Mouse (Mus musculus) CH12.LX (cell line): ENCODE data around the gene Inafm2. TPM values are rescaled to one million over a fixed set of nuclear protein-coding genes. Genes with fewer than 3 reads are reported as not detected.

ENCODE experiments used
- DNase-seq: peaks from one replicate; pipeline ENCODE4 v3.0.0-alpha.2; 2013; ENCODE audit errors: extremely low read depth
- H3K27ac ChIP-seq: 2 replicates; pipeline ENCODE4 v1.5.1; 2012; ENCODE audit warnings: low read depth, mild to moderate bottlenecking, control low read depth, moderate library complexity; ENCODE audit not compliant: insufficient read depth
- H3K27me3 ChIP-seq: replicated peaks from 2 replicates; pipeline ENCODE3; 2012; ENCODE audit warnings: inconsistent platforms
- H3K36me3 ChIP-seq, 2 experiments: replicated peaks in 1 of 2; 2 replicates each; pipeline versions ENCODE3 to v1.6.1; 2012; ENCODE audit warnings: inconsistent platforms in 1 of 2, low read length in 1 of 2, mild to moderate bottlenecking in 1 of 2, mixed read lengths in 1 of 2, moderate library complexity in 1 of 2; ENCODE audit not compliant: control insufficient read depth in 1 of 2, insufficient read depth in 1 of 2
- H3K4me1 ChIP-seq, 2 experiments: 2 replicates each; pipeline ENCODE4 v1.6.1; 2012; ENCODE audit warnings: inconsistent platforms in 1 of 2, moderate library complexity in 1 of 2; ENCODE audit not compliant: insufficient read depth in 2 of 2, control insufficient read depth in 1 of 2
- H3K4me2 ChIP-seq: 2 replicates; pipeline ENCODE4 v1.6.1; 2012; ENCODE audit warnings: low read depth, mild to moderate bottlenecking, control low read depth; ENCODE audit not compliant: poor library complexity, insufficient read depth, severe bottlenecking
- H3K4me3 ChIP-seq, 3 experiments: fragments of 150-350 bp in 1 of 3; sonication (generic) in 1 of 3; replicated peaks in 1 of 3; 2 replicates each; pipeline versions ENCODE3 to v1.5.1; 2011 to 2012; ENCODE audit warnings: low read depth in 2 of 3, low read length in 2 of 3, mild to moderate bottlenecking in 2 of 3, moderate library complexity in 2 of 3, control low read depth in 1 of 3, improper control_type of control experiment in 1 of 3, inconsistent platforms in 1 of 3, mixed read lengths in 1 of 3; ENCODE audit not compliant: poor library complexity in 1 of 3
- H3K79me2 ChIP-seq: replicated peaks from 2 replicates; pipeline ENCODE4 v1.6.1; 2012; ENCODE audit warnings: mild to moderate bottlenecking, moderate library complexity; ENCODE audit not compliant: control insufficient read depth, poor library complexity, insufficient read depth, severe bottlenecking; ENCODE audit errors: extremely low read depth
- H3K9ac ChIP-seq: 2 replicates; pipeline ENCODE4 v1.6.1; 2012; ENCODE audit warnings: low read depth, mild to moderate bottlenecking, control low read depth, moderate library complexity; ENCODE audit not compliant: insufficient read depth
- H3K9me3 ChIP-seq: replicated peaks from 2 replicates; pipeline ENCODE3; 2012; ENCODE audit warnings: low read length, inconsistent platforms, mixed read lengths
- E2F4 ChIP-seq: IDR thresholded peaks from 2 replicates; pipeline ENCODE4 v1.6.1; 2011; ENCODE audit warnings: low read depth, low read length, improper control_type of control experiment; ENCODE audit not compliant: insufficient replicate concordance
- MAFK ChIP-seq: IDR thresholded peaks from 2 replicates; pipeline ENCODE4 v1.6.1; 2011; ENCODE audit warnings: low read length, improper control_type of control experiment; ENCODE audit not compliant: insufficient replicate concordance
- MAZ ChIP-seq: IDR thresholded peaks from 2 replicates; pipeline ENCODE4 v1.6.1; 2012; ENCODE audit warnings: low read depth, mild to moderate bottlenecking, inconsistent platforms, low read length, improper control_type of control experiment, moderate library complexity
- MYC ChIP-seq: IDR thresholded peaks from 2 replicates; pipeline ENCODE4 v1.6.1; 2011; ENCODE audit warnings: low read depth, mild to moderate bottlenecking, improper control_type of control experiment, low read length
- PAX5 ChIP-seq: IDR thresholded peaks from 2 replicates; pipeline ENCODE4 v1.6.1; 2012; ENCODE audit warnings: low read length, inconsistent platforms, mixed read lengths
- TBP ChIP-seq: conservative IDR thresholded peaks from 2 replicates; pipeline ENCODE4 v1.6.1; 2011; ENCODE audit warnings: low read depth, low read length, improper control_type of control experiment
- UBTF ChIP-seq: IDR thresholded peaks from 2 replicates; pipeline ENCODE4 v1.6.1; 2012; ENCODE audit warnings: low read depth, mild to moderate bottlenecking, inconsistent platforms, low read length, improper control_type of control experiment, moderate library complexity
- USF1 ChIP-seq: IDR thresholded peaks from 2 replicates; pipeline ENCODE4 v1.6.1; 2014; ENCODE audit warnings: low read depth, mild to moderate bottlenecking, inconsistent platforms, low read length, improper control_type of control experiment
- USF2 ChIP-seq: conservative IDR thresholded peaks from 2 replicates; pipeline ENCODE4 v1.6.1; 2011; ENCODE audit warnings: low read depth, low read length, improper control_type of control experiment
- ZMIZ1 ChIP-seq: IDR thresholded peaks from 2 replicates; pipeline ENCODE4 v1.6.1; 2012; ENCODE audit warnings: low read depth, mild to moderate bottlenecking, inconsistent platforms, low read length, improper control_type of control experiment
- dilution Hi-C: fragments of 300-500 bp; cut with MboI; formaldehyde crosslinking; loops from 2 replicates; pipeline ENCODE4 v1.14.3; 2020; ENCODE audit warnings: low sequenced_read_pairs; ENCODE audit not compliant: extremely low pct_unique_long_range_greater_than_20kb, extremely low pct_ligation_motif_present
- in situ Hi-C: fragments of 300-500 bp; cut with MboI; formaldehyde crosslinking; loops from 3 replicates; pipeline ENCODE4 v1.14.3; 2019; ENCODE audit warnings: low sequenced_read_pairs, low pct_ligation_motif_present, low pct_unique_long_range_greater_than_20kb, mixed read lengths
- polyA plus RNA-seq: library from polyadenylated mRNA; unstranded; fragments of >175 nt; gene quantifications from 2 replicates; pipeline ENCODE4 v1.2.1, GENCODE M21; 2012; ENCODE audit warnings: low read depth; ENCODE audit not compliant: insufficient read length
- total RNA-seq, 2 experiments: library from RNA; depleted of rRNA; stranded (reverse); fragments of 300-350 nt in 1 of 2; fragments of >200 nt in 1 of 2; gene quantifications; 2 replicates each; pipeline ENCODE4 v1.2.3; 2012 to 2014

Inafm2 gene
- total and polyA plus RNA-seq, 3 experiments, result 2.7 to 4.2 (median 3.6) TPM

DNA sequence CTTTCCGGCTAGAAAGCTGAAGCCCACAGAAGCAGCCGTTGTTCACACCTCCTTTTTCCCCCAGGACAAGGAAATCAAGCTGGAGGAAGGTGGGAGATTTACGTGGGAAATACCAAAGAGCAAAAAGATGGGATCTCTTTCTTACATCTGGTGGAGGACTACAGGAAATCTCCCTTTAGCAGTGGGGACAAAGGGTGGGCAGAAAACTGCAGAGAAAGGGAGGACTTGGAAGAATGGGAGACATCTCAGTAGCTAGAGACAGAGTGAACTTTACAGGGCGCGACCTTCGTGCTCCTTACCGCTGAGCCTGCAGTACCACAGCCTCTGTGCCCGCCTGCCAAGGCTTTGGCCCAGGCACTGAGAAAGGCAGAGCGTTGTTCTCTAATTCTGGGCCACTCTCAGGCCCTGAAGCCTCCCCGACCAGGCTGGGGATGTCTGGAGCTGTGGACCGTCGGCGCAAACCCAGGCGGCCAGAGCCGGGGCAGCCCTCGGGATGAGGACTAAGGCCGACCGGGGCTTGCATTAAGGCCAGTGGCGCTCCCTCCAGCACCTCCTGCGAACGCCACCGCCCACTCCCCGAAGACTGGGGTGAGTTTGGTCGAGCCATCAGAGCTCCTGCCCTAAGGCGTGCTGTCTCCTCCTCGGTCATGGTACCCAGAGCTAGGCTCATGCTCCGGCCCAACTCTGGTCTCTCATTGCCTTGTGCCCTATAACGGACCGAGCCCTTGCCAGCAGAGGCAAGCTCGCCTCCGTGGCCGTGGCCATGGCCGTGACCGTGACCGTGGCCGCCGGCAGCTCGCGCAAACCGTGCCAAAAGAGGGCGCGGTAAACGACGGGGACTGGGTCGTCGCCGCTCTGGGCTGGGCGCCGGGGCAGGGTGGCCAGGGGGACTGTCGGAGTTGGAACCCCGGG lies 43.3 kb upstream of the Inafm2 start:
- in situ Hi-C loops, result no loop called here
- H3K36me3 ChIP-seq, result peaks cover 0 to 2% of the 10 kb centered on the region in 2 experiments
- TF ChIP-seq TBP (no peak), PAX5 (no peak), ZMIZ1 (no peak), USF1 (no peak), MAZ (no peak), USF2 (no peak), UBTF (no peak), MYC (no peak)
- TF ChIP-seq, all 38 proteins: peak for 0
- Histone ChIP-seq H3K4me2 (no peak overlapping the region), H3K4me3 (no peak overlapping the region), H3K4me1 (peaks cover 5 to 19% of the 10 kb centered on the region in 2 experiments), H3K79me2 (no peaks in the 10 kb centered on the region), H3K9me3 (peaks cover 21% of the 10 kb centered on the region), H3K27me3 (no peaks in the 10 kb centered on the region), H3K9ac (no peak overlapping the region), H3K27ac (no peak overlapping the region)
- DNase-seq, result no peak
- dilution Hi-C loops, result no loop called here

DNA sequence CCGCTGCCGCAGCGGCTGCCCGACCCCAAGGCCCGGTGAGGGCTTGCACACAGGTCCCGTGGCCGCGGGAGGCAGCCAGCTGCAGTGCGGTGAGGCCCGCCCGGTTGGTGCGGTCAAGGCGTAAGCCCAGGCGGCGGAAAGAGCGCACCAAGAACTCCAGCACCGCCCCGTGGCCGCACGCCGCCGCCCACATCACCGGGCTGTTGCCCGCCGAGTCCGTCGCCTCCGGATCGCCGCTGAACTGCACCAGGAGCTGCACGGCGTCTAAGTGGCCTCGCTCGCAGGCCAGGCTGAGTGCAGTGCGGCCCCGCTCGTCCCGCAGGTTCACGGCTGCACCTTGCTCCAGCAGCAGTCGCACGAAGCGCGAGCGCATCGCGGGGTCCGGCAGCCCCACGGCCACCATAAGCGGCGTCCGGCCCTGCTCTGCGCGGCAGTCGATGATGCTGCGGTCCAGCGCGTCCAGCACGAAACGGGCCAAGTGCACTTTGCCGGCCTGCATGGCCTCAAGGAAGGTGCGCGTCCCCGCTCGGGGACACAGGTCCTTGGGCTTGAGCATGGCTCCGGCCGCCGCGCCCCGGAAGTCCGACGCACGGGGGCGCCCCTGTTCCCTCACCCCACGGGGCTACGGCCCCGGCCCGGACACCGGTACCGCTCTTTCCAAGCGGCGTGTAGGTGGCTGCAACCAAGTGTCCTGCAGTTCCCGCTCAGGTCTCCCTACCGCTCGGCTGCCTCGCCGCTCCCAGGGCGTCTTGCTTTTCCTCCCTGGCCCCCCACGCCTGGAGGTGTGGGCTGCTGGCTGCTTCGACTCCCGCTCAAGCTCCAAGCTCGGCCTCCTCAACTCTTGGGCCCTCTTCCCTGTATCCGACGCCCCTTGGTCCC lies 42.4 kb upstream of the Inafm2 start:
- dilution Hi-C loops, result no loop called here
- H3K36me3 ChIP-seq, result peaks cover 0 to 11% of the 10 kb centered on the region in 2 experiments
- H3K9me3 ChIP-seq, result peaks cover 21% of the 10 kb centered on the region

More for the DNA sequence above, 42.4 kb upstream of the Inafm2 start:
- H3K79me2 ChIP-seq, result no peaks in the 10 kb centered on the region
- peaks cover 5 to 27% of the 10 kb centered on the region in 2 experiments for H3K4me1 ChIP-seq
- no peak overlapping the region for H3K9ac ChIP-seq
- no peaks in the 10 kb centered on the region for H3K27me3 ChIP-seq
- no peak for TF ChIP-seq E2F4
- TF ChIP-seq MAFK, result no peak
- peak overlapping the region; percentile 37 for H3K4me2 ChIP-seq
- in situ Hi-C loops, result no loop called here
- DNase-seq, result no peak
- H3K27ac ChIP-seq, result no peak overlapping the region
- no peak overlapping the region for H3K4me3 ChIP-seq
